Mouse (Mus musculus) bone marrow macrophage, adult 2 months (primary cell): Measurements from ENCODE around the gene Fndc5.

Source experiments
- CTCF ChIP-seq: IDR thresholded peaks from 2 replicates; pipeline ENCODE4 v1.5.1; 2012; ENCODE audit warnings: low read depth, mild to moderate bottlenecking, low read length, moderate library complexity
- POLR2A ChIP-seq: IDR thresholded peaks from 2 replicates; pipeline ENCODE4 v1.6.1; 2012; ENCODE audit warnings: mild to moderate bottlenecking, low read depth, low read length, borderline replicate concordance

GRCm38 (mm10) chr4:129087850-129088249 lies 48.9 kb upstream of the Fndc5 start:
- TF ChIP-seq POLR2A (no peak), CTCF (no peak)
